Mouse (Mus musculus): Measurements from ENCODE around the gene Tenm1. TPM values are rescaled to one million over a fixed set of nuclear protein-coding genes. Genes with fewer than 3 reads are reported as not detected.

Tenm1 gene
- 29.5 and 32.6 TPM in 2 replicates for polyA plus RNA-seq (2015; fragmentation: Nextera tagmentation; extraction: Ambion mirVana)

DNA sequence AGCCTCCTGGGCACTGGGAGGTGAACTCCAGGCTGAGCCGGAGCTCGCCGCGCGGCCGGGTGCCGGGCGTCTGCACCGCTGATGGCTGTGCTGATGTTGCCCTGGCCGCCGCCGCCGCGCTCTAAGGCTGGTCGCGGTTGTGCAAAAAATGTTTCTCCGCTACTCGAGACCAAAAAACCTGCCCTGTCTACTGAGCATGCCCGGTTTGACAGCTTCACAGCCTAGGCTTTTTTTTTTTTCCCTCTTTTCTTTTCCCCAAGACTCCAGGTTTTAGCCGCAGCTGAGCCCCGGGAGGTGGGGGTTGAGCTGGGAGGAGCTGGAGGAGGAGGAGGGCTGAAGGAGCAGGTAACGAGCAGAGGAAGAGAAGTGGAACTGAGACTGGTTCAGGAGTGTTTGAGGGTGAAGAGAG lies at the start of gene Tenm1:
Gene Tenm1 (minus strand): TSS at position 272 of the 409 bp plus-strand sequence.
- Histone ChIP-seq H3K9me3 (no peaks in the 10 kb centered on the region), H3K4me2 (peak within 1 kb of the TSS; percentile 69), H3K27me3 (no peaks in the 10 kb centered on the region), H3K4me3 (peak within 1 kb of the TSS; percentile 50), H3K9ac (peak within 1 kb of the TSS; percentile 53), H3K36me3 (no peaks in the 10 kb centered on the region), H3K27ac (replicated peaks) (peak within 1 kb of the TSS; percentile 85), H3K4me1 (replicated peaks) (no peaks in the 10 kb centered on the region)
- WGBS = 15% methylated on average over 18 of the region's 22 CpGs
- ATAC-seq (ENCODE audit: low FRiP score, low read depth) = peak; percentile 80

DNA sequence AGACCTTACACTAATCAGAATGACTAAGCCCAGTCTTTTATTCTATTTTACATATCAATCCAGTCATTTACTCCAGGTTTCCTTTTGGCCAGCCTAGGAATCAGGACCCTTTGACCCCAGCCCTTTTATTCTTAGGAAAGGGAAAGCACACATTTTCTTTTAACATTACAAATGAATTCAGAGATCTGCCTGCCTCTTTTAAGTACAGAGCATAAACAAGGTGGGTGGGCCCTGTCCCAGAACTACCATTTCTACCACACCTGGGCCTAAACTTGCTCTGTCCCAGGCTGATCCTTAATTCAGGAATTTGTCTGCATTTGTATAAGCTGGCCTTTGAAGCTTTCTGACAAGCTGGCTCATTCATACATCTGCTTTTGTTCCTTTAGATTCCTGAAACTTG lies 38.4 kb upstream of the Tenm1 start:
- ATAC-seq (ENCODE audit: low FRiP score, low read depth) = no peak
- Histone ChIP-seq H3K27ac (replicated peaks) (no peak overlapping the region), H3K4me2 (no peak overlapping the region), H3K9me3 (no peaks in the 10 kb centered on the region), H3K27me3 (no peaks in the 10 kb centered on the region), H3K36me3 (no peaks in the 10 kb centered on the region), H3K4me3 (no peak overlapping the region), H3K9ac (no peak overlapping the region), H3K4me1 (replicated peaks) (no peaks in the 10 kb centered on the region)

DNA sequence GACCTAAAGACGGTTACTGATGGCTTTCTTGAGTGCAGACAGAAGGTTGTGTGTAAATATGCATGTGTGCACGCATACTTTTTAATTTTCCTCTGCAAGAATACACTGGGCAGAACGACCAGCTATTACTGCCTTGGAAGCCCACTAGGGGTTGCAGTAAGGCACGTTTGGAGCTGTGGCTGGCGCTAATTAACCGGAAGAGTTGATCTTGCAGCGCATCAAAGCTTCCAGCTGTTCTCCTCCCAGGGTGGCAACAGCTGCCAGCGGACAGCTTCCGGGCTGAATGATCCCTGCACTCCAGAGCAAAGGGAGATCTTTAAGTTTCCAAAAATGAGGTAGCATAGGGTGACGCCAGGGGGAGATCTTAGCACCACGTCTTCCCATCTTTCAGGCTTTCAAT lies 1.7 kb upstream of the Tenm1 start:
- H3K4me1 ChIP-seq (replicated peaks) = no peaks in the 10 kb centered on the region
- H3K9me3 ChIP-seq = no peaks in the 10 kb centered on the region
- ATAC-seq (ENCODE audit: low FRiP score, low read depth) = peak; percentile 53
- H3K9ac ChIP-seq = peak overlapping the region; percentile 53
- H3K4me2 ChIP-seq = peak overlapping the region; percentile 69
- no peaks in the 10 kb centered on the region for H3K27me3 ChIP-seq
- H3K4me3 ChIP-seq = peak overlapping the region; percentile 50
- 11% methylated on average over 11 of the region's 11 CpGs for WGBS
- peak overlapping the region; percentile 85 for H3K27ac ChIP-seq (replicated peaks)
- no peaks in the 10 kb centered on the region for H3K36me3 ChIP-seq

DNA sequence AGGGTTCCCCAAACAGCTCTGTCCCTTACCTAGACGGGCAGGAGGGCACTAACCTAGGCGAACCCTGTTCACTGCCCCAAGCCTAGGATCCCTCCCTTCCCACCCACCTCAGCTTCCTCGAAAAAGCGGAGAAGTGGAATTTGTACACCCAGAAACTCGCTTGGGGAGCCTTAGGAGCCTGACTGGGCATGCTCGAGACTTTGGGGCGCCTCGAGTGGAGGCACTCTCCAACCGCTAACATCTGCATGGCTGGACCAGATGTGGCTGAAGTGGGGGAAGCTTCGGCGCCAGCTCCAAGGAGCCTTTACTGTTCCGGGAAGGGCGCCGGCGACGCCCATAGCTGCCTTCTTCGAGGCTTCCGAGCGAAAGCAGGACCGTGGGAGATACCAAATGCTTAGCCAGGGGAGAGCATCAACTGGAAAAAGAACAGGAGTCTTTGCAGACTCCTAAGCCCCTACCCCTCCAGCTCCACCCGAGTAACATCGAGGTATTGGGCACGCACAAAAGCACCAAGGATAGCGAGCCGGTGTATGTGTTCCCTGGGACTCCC lies 1.1 kb upstream of the Tenm1 start:
- peak overlapping the region; percentile 53 for H3K9ac ChIP-seq

DNA sequence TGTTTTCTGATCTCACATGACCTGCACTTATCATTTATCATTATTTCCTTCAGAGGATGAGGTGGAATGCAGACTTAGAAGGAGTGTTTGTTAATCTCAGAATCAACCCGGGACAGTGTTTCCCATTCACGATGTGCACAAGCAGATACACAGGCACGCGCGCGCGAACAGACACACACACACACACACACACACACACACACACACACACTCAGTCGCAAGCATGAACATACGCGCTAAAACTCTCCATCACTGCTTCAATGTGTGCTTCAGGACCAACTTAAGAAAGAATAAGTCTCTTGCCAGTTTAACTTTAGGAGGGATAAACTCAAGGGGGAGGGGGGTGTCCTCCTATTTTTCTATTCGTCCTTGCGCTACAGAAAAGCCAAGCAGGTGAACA lies 411 bp upstream of the Tenm1 start:
- H3K27me3 ChIP-seq = no peaks in the 10 kb centered on the region
- peak overlapping the region; percentile 69 for H3K4me2 ChIP-seq
- peak overlapping the region; percentile 52; the same call in 1 of the 2 replicates for H3K9ac ChIP-seq
- peak; percentile 27; the same call in 1 of the 2 replicates for ATAC-seq (ENCODE audit: low FRiP score, low read depth)
- peak overlapping the region; percentile 50 for H3K4me3 ChIP-seq
- H3K9me3 ChIP-seq = no peaks in the 10 kb centered on the region
- no peaks in the 10 kb centered on the region for H3K4me1 ChIP-seq (replicated peaks)
- no peaks in the 10 kb centered on the region for H3K36me3 ChIP-seq
- peak overlapping the region; percentile 85 for H3K27ac ChIP-seq (replicated peaks)
- 11% methylated on average over 12 of the region's 12 CpGs for WGBS

More for the DNA sequence above, 1.1 kb upstream of the Tenm1 start:
- Histone ChIP-seq H3K36me3 (no peaks in the 10 kb centered on the region), H3K27ac (replicated peaks) (peak overlapping the region; percentile 85), H3K9me3 (no peaks in the 10 kb centered on the region), H3K27me3 (no peaks in the 10 kb centered on the region), H3K4me2 (peak overlapping the region; percentile 69), H3K4me1 (replicated peaks) (no peaks in the 10 kb centered on the region), H3K4me3 (peak overlapping the region; percentile 50)
- WGBS = 20% methylated on average over 25 of the region's 25 CpGs
- peak; percentile 63 for ATAC-seq (ENCODE audit: low FRiP score, low read depth)

DNA sequence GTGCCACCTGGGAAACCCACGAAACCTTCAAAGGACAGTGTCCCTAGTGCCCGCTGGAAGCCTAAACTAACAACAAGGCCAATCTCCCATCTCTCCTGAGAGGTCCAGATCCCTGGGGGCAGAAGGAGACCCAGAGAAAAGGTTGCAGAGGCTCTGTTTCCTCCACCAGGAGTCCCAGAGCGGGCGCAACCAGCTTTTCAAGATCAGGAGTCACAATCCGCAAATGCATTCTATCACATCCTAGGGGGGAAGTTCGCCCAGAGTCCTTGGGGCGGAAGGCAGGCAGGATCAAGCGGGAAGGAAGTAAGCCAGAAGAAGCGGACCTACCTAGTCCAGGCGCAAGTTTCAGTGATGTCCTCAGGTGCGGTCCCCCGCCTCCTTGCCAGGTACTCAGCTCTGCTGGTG lies 963 bp downstream of the Tenm1 start:
- 24% methylated on average over 12 of the region's 12 CpGs for WGBS
- Histone ChIP-seq H3K4me3 (peak overlapping the region; percentile 50), H3K4me2 (peak overlapping the region; percentile 69), H3K9me3 (no peaks in the 10 kb centered on the region), H3K36me3 (no peaks in the 10 kb centered on the region), H3K27ac (replicated peaks) (peak overlapping the region; percentile 85), H3K9ac (peak overlapping the region; percentile 52), H3K27me3 (no peaks in the 10 kb centered on the region), H3K4me1 (replicated peaks) (no peaks in the 10 kb centered on the region)
- ATAC-seq (ENCODE audit: low FRiP score, low read depth) = no peak

DNA sequence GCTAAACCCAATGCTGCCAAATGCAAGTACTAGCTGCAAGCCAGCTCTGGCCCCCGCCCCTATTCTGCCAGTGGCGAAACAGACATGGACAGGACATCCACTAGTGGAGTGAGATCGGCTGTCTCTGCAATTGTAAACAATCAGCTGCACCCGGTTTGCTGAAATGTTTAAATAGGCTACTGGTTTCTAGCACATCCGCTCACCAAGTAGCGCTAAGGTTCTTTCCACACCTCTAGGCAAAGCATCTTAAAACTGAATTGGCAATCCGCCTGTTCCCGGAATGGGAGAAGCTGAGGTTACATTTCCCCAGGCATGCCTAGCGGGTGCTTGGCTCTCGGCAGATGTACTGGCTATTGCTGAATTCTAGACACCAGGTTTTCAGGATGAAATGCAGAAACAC lies 1.8 kb downstream of the Tenm1 start:
- no peaks in the 10 kb centered on the region for H3K9me3 ChIP-seq
- peak overlapping the region; percentile 52 for H3K9ac ChIP-seq
- H3K4me2 ChIP-seq = peak overlapping the region; percentile 69
- 26% methylated on average over 10 of the region's 10 CpGs for WGBS
- H3K36me3 ChIP-seq = no peaks in the 10 kb centered on the region
- H3K4me3 ChIP-seq = peak overlapping the region; percentile 50
- no peaks in the 10 kb centered on the region for H3K4me1 ChIP-seq (replicated peaks)
- ATAC-seq (ENCODE audit: low FRiP score, low read depth) = no peak
- H3K27me3 ChIP-seq = no peaks in the 10 kb centered on the region
- no peak overlapping the region; the same call in 1 of the 2 replicates for H3K27ac ChIP-seq (replicated peaks)

DNA sequence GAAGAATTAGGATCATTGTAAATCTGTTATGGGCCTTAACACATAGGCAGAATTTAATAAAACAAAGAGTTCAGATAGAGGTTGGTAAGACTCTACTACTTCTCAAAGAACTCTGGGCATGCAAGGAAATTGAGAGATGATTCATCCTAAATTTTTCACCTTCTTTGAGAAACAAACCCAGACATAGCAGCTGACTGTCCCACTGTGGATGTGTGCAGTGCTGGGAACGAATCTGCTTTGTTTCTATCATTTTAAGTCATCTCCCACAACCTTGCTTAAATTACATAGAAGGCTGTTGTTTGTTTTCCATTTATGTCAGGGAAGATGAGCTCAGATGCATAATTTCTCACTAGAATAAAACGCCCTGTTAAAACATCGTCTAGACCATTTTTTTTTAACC lies 31.0 kb downstream of the Tenm1 start:
- Histone ChIP-seq H3K9ac (no peak overlapping the region), H3K4me1 (replicated peaks) (no peaks in the 10 kb centered on the region), H3K4me2 (no peak overlapping the region), H3K27ac (replicated peaks) (no peak overlapping the region), H3K9me3 (no peaks in the 10 kb centered on the region), H3K27me3 (no peaks in the 10 kb centered on the region), H3K4me3 (no peak overlapping the region), H3K36me3 (no peaks in the 10 kb centered on the region)
- 76% methylated on average over 3 of the region's 3 CpGs for WGBS
- no peak for ATAC-seq (ENCODE audit: low FRiP score, low read depth)

DNA sequence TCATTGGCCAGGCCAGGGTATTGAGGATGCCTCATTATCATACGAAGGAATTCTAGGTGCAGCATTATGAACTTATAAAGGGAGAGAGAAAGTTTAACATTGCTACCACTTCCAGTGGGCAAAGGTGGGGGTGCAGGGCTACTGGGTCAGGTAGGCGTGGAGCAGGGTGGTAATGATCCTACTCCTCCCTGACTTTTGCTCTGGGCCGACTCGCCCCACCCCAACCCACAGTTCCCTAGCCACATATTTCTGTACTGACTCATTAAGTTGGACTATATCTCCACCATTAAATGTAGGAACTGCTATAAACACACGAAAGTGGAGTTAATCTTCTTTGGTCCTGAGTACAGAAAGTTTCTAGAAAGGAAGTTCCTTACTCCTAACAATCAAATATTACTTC lies 40.8 kb downstream of the Tenm1 start:
- no peak overlapping the region for H3K9ac ChIP-seq

DNA sequence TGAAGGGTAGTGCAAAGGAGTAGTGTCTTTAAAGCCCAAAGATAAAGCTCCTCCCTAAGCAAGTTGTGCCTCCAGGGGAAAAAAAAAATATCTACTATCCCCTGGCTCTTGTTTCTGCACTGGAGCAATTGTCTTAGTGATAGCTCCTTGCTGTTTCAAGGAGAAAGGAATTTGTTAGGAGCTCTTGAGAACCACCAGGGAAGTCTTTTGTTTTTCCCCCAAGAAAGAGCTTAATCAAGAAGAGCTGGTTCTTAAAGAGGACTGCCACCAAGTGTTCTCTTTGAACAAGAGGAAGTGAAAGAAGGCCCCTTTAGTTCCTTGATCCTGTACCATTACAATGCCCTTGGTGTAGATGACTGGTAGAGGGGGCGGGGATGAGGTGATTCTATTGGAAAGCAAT lies 56.4 kb downstream of the Tenm1 start:
- no peak overlapping the region for H3K9ac ChIP-seq
- H3K4me3 ChIP-seq = no peak overlapping the region
- no peak overlapping the region for H3K27ac ChIP-seq (replicated peaks)
- ATAC-seq (ENCODE audit: low FRiP score, low read depth) = no peak
- no peak overlapping the region for H3K4me2 ChIP-seq
- H3K36me3 ChIP-seq = no peaks in the 10 kb centered on the region
- 74% methylated on average over 1 of the region's 1 CpGs for WGBS
- no peaks in the 10 kb centered on the region for H3K4me1 ChIP-seq (replicated peaks)
- H3K27me3 ChIP-seq = no peaks in the 10 kb centered on the region
- H3K9me3 ChIP-seq = no peaks in the 10 kb centered on the region

More for the DNA sequence above, 40.8 kb downstream of the Tenm1 start:
- Histone ChIP-seq H3K27me3 (no peaks in the 10 kb centered on the region), H3K36me3 (no peaks in the 10 kb centered on the region), H3K4me1 (replicated peaks) (no peaks in the 10 kb centered on the region), H3K27ac (replicated peaks) (no peak overlapping the region), H3K9me3 (no peaks in the 10 kb centered on the region), H3K4me3 (no peak overlapping the region), H3K4me2 (no peak overlapping the region)
- ATAC-seq (ENCODE audit: low FRiP score, low read depth) = no peak
- 91% methylated on average over 5 of the region's 5 CpGs for WGBS

DNA sequence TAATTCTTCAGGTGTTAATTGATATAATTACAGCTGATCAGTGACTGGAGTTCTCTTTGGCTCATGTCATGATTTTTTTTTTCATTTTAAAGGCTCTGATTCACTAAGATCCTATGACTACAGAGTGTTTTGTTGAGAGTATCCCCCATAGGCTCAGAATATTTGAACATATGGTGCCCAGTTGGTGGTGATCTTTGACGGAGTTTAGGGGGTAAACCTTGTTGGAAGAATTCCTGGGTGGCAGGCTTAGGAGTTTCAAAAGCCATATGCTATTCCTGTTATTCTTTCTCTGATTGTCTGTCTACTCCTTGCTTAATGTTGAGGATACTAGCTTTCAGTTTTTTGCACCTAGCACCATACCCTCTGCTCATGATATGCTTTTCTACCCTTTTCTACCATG lies 109.6 kb downstream of the Tenm1 start:
- Histone ChIP-seq H3K9me3 (no peaks in the 10 kb centered on the region), H3K4me3 (no peak overlapping the region), H3K27me3 (no peaks in the 10 kb centered on the region), H3K36me3 (no peaks in the 10 kb centered on the region), H3K4me1 (replicated peaks) (no peaks in the 10 kb centered on the region), H3K9ac (no peak overlapping the region), H3K27ac (replicated peaks) (no peak overlapping the region), H3K4me2 (no peak overlapping the region)
- WGBS = 66% methylated on average over 1 of the region's 1 CpGs
- no peak for ATAC-seq (ENCODE audit: low FRiP score, low read depth)

DNA sequence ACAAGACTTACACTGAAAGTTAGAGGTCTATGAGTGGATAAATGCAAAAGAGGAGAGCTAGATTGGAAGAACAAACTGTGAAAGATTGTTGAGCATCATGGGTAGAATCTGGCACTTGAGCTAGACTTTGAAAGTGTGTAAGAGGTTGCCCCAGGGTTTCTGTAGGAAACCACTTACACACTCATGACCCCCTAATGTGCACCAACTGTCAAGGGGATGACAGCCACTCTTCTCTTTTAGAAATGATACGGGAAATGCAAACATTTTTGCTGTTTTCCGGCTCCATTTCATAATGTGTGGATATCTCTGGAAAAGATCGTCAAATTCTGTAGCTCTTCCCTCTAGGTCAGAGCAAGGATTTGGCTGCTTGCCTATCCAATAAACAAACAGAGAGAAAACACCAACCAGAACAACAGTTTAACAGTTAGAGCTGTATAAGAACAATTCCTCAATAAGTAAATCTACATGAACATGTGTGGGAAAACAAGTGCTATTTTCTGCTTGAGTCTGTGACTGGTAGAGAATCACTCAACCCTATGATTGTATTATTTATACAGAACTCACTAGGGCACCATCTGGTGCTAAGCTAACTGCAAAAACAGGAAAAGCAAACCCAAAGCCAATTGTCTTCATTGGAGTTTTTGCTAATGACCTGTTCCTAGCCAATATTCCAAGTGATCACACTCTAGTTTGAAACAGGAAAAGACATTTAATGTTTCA lies 111.0 kb downstream of the Tenm1 start:
- H3K9ac ChIP-seq = no peak overlapping the region
- no peaks in the 10 kb centered on the region for H3K4me1 ChIP-seq (replicated peaks)
- no peak overlapping the region for H3K4me3 ChIP-seq
- H3K27me3 ChIP-seq = no peaks in the 10 kb centered on the region
- no peaks in the 10 kb centered on the region for H3K9me3 ChIP-seq
- H3K27ac ChIP-seq (replicated peaks) = no peak overlapping the region
- H3K4me2 ChIP-seq = no peak overlapping the region
- no peaks in the 10 kb centered on the region for H3K36me3 ChIP-seq
- 83% methylated on average over 3 of the region's 3 CpGs for whole genome bisulfite sequencing
- no peak for ATAC-seq (ENCODE audit: low FRiP score, low read depth)

Data from hindbrain, embryonic 15.5 days (tissue).